Mouse (Mus musculus) lung, postnatal 25 days (tissue): Measurements from ENCODE around the gene Stx5a.

Experiments used
- DNase-seq: peaks from one replicate; pipeline ENCODE4 v3.0.0; 2022; ENCODE audit warnings: low spot score

Gene Stx5a

GRCm38 (mm10) chr19:8745382-8745781 lies 4.2 kb downstream of the Stx5a start:
- no peak for DNase-seq

- no peak for DNase-seq
Measured at GRCm38 (mm10) chr19:8747368-8747767, 6.2 kb downstream of the Stx5a start.

GRCm38 (mm10) chr19:8755652-8756051 lies 14.4 kb downstream of the Stx5a start:
- DNase-seq = no peak

- DNase-seq = peak; percentile 92
Measured at GRCm38 (mm10) chr19:8756635-8757387, 15.6 kb downstream of the Stx5a start, which contains the start of gene Nxf1. Gene Nxf1, plus strand, starts transcription at chr19:8757073.

- no peak for DNase-seq
Measured at GRCm38 (mm10) chr19:8757471-8757998, 16.3 kb downstream of the Stx5a start.

GRCm38 (mm10) chr19:8758899-8759298 lies 17.7 kb downstream of the Stx5a start:
- no peak for DNase-seq

- DNase-seq = no peak
Measured at GRCm38 (mm10) chr19:8760757-8761156, 19.5 kb downstream of the Stx5a start.

GRCm38 (mm10) chr19:8763276-8763675 lies 22.1 kb downstream of the Stx5a start:
- no peak for DNase-seq

- no peak for DNase-seq
Measured at GRCm38 (mm10) chr19:8765562-8765961, 24.3 kb downstream of the Stx5a start.

GRCm38 (mm10) chr19:8770567-8771270 lies 29.5 kb downstream of the Stx5a start, which contains the start of gene Tmem223:
Gene Tmem223, plus strand, starts transcription at chr19:8770996.
- peak; percentile 82 for DNase-seq

- DNase-seq = no peak
Measured at GRCm38 (mm10) chr19:8772996-8773395, 31.8 kb downstream of the Stx5a start.

- no peak for DNase-seq
Measured at GRCm38 (mm10) chr19:8773409-8773808, 32.2 kb downstream of the Stx5a start.

GRCm38 (mm10) chr19:8774086-8774835 lies 33.0 kb downstream of the Stx5a start, which contains the start of gene Tmem179b:
Gene Tmem179b, minus strand, starts transcription at chr19:8774467.
- DNase-seq = peak; percentile 95

- no peak for DNase-seq
Measured at GRCm38 (mm10) chr19:8774951-8775421, 33.8 kb downstream of the Stx5a start.

GRCm38 (mm10) chr19:8786008-8786781 lies 45.0 kb downstream of the Stx5a start, which contains the start of gene Taf6l:
Gene Taf6l, minus strand, starts transcription at chr19:8786417.
- peak; percentile 97 for DNase-seq

GRCm38 (mm10) chr19:8788521-8788920 lies 47.3 kb downstream of the Stx5a start:
- DNase-seq = no peak

- DNase-seq = no peak
Measured at GRCm38 (mm10) chr19:8789171-8789570, 48.0 kb downstream of the Stx5a start.

GRCm38 (mm10) chr19:8790171-8790570 lies 49.0 kb downstream of the Stx5a start:
- no peak for DNase-seq

GRCm38 (mm10) chr19:8798264-8798946 lies 57.2 kb downstream of the Stx5a start, which contains the start of gene Polr2g:
Gene Polr2g, minus strand, starts transcription at chr19:8798577.
- peak; percentile 92 for DNase-seq

GRCm38 (mm10) chr19:8798947-8799315 lies 57.7 kb downstream of the Stx5a start:
- DNase-seq = no peak
